Mouse (Mus musculus): ENCODE results near the gene Actg2. TPM values are rescaled to one million over a fixed set of nuclear protein-coding genes. Genes with fewer than 3 reads are reported as not detected.

The Actg2 gene
- polyA plus RNA-seq, 2 experiments = 2.3 to 2.4 TPM

GRCm38 (mm10) chr6:83483776-83484175, 52.3 kb downstream of the Actg2 start:
- Histone ChIP-seq H3K4me1 (replicated peaks; ENCODE audit: control insufficient read depth in 2 of 2, insufficient read depth in 2 of 2, low read length in 1 of 2) (peaks cover 0 to 9% of the 10 kb centered on the region in 2 experiments; a peak in 2 of 4 replicates), H3K27ac (no peak overlapping the region), H3K36me3 (replicated peaks; ENCODE audit: control insufficient read depth, insufficient read depth, low read depth) (peaks cover 2% of the 10 kb centered on the region; the same call in 1 of the 2 replicates), H3K4me2 (ENCODE audit: low read depth) (no peak overlapping the region), H3K27me3 (ENCODE audit: control insufficient read depth, insufficient read depth, low read length) (no peaks in the 10 kb centered on the region), H3K4me3 (ENCODE audit: insufficient read depth in 1 of 2, low read depth in 2 of 2, low read length in 2 of 2) (no peak overlapping the region), H3K9ac (replicated peaks) (no peak overlapping the region), H3K9me3 (ENCODE audit: control insufficient read depth, low read length) (no peaks in the 10 kb centered on the region)
- 81% methylated on average over 7 of the region's 7 CpGs for WGBS (ENCODE audit: insufficient replicate concordance)
- DNase-seq (ENCODE audit: low read depth in 3 of 3, low spot score in 3 of 3) (no peak), ATAC-seq (ENCODE audit: insufficient read depth) (no peak)
- TF ChIP-seq EP300 (IDR thresholded peaks at IDR 0.05; ENCODE audit: low read depth) (no peak), CTCF (IDR thresholded peaks at IDR 0.05; ENCODE audit: low read depth) (no peak)

- TF ChIP-seq EP300 (IDR thresholded peaks at IDR 0.05; ENCODE audit: low read depth) = no peak
- TF ChIP-seq CTCF (IDR thresholded peaks at IDR 0.05; ENCODE audit: low read depth) = no peak
- Histone ChIP-seq H3K9ac (replicated peaks) (no peak overlapping the region), H3K4me2 (ENCODE audit: low read depth) (no peak overlapping the region), H3K4me1 (replicated peaks; ENCODE audit: control insufficient read depth in 2 of 2, insufficient read depth in 2 of 2, low read length in 1 of 2) (peaks cover 0 to 9% of the 10 kb centered on the region in 2 experiments; a peak in 2 of 4 replicates), H3K4me3 (ENCODE audit: insufficient read depth in 1 of 2, low read depth in 2 of 2, low read length in 2 of 2) (no peak overlapping the region), H3K27me3 (ENCODE audit: control insufficient read depth, insufficient read depth, low read length) (no peaks in the 10 kb centered on the region), H3K9me3 (ENCODE audit: control insufficient read depth, low read length) (no peaks in the 10 kb centered on the region), H3K36me3 (replicated peaks; ENCODE audit: control insufficient read depth, insufficient read depth, low read depth) (no peaks in the 10 kb centered on the region; the same call in 1 of the 2 replicates), H3K27ac (no peak overlapping the region)
- 34% methylated on average over 10 of the region's 10 CpGs for WGBS (ENCODE audit: insufficient replicate concordance)
- no peak for ATAC-seq (ENCODE audit: insufficient read depth)
- no peak for DNase-seq (ENCODE audit: low read depth in 3 of 3, low spot score in 3 of 3)
These were observed 53.5 kb downstream of the Actg2 start for GRCm38 (mm10) chr6:83482418-83483085.

GRCm38 (mm10) chr6:83480019-83480655, 55.9 kb downstream of the Actg2 start:
- Histone ChIP-seq H3K4me1 (replicated peaks; ENCODE audit: control insufficient read depth in 2 of 2, insufficient read depth in 2 of 2, low read length in 1 of 2) (peaks cover 0 to 9% of the 10 kb centered on the region in 2 experiments; a peak in 2 of 4 replicates), H3K27ac (no peak overlapping the region), H3K9me3 (ENCODE audit: control insufficient read depth, low read length) (no peaks in the 10 kb centered on the region), H3K27me3 (ENCODE audit: control insufficient read depth, insufficient read depth, low read length) (no peaks in the 10 kb centered on the region), H3K36me3 (replicated peaks; ENCODE audit: control insufficient read depth, insufficient read depth, low read depth) (no peaks in the 10 kb centered on the region; the same call in 1 of the 2 replicates), H3K9ac (replicated peaks) (no peak overlapping the region), H3K4me3 (ENCODE audit: insufficient read depth in 1 of 2, low read depth in 2 of 2, low read length in 2 of 2) (no peak overlapping the region), H3K4me2 (ENCODE audit: low read depth) (no peak overlapping the region)
- DNase-seq (ENCODE audit: low read depth in 3 of 3, low spot score in 3 of 3) (no peak), ATAC-seq (ENCODE audit: insufficient read depth) (no peak)
- no peak for TF ChIP-seq CTCF (IDR thresholded peaks at IDR 0.05; ENCODE audit: low read depth)
- no peak for TF ChIP-seq EP300 (IDR thresholded peaks at IDR 0.05; ENCODE audit: low read depth)
- 66% methylated on average over 6 of the region's 6 CpGs for WGBS (ENCODE audit: insufficient replicate concordance)

GRCm38 (mm10) chr6:83479193-83479592, 56.9 kb downstream of the Actg2 start:
- Histone ChIP-seq H3K9me3 (ENCODE audit: control insufficient read depth, low read length) (no peaks in the 10 kb centered on the region), H3K9ac (replicated peaks) (no peak overlapping the region), H3K4me3 (ENCODE audit: insufficient read depth in 1 of 2, low read depth in 2 of 2, low read length in 2 of 2) (no peak overlapping the region), H3K36me3 (replicated peaks; ENCODE audit: control insufficient read depth, insufficient read depth, low read depth) (no peaks in the 10 kb centered on the region; the same call in 1 of the 2 replicates), H3K27me3 (ENCODE audit: control insufficient read depth, insufficient read depth, low read length) (no peaks in the 10 kb centered on the region), H3K27ac (no peak overlapping the region), H3K4me2 (ENCODE audit: low read depth) (no peak overlapping the region), H3K4me1 (replicated peaks; ENCODE audit: control insufficient read depth in 2 of 2, insufficient read depth in 2 of 2, low read length in 1 of 2) (peaks cover 0 to 9% of the 10 kb centered on the region in 2 experiments; a peak in 2 of 4 replicates)
- TF ChIP-seq EP300 (IDR thresholded peaks at IDR 0.05; ENCODE audit: low read depth) (no peak), CTCF (IDR thresholded peaks at IDR 0.05; ENCODE audit: low read depth) (no peak)
- DNase-seq (ENCODE audit: low read depth in 3 of 3, low spot score in 3 of 3) = no peak
- WGBS (ENCODE audit: insufficient replicate concordance) = 49% methylated on average over 2 of the region's 2 CpGs
- ATAC-seq (ENCODE audit: insufficient read depth) = no peak

- Histone ChIP-seq H3K9ac (replicated peaks) (no peak overlapping the region), H3K9me3 (ENCODE audit: control insufficient read depth, low read length) (no peaks in the 10 kb centered on the region), H3K4me3 (ENCODE audit: insufficient read depth in 1 of 2, low read depth in 2 of 2, low read length in 2 of 2) (no peak overlapping the region), H3K4me1 (replicated peaks; ENCODE audit: control insufficient read depth in 2 of 2, insufficient read depth in 2 of 2, low read length in 1 of 2) (peaks cover 0 to 9% of the 10 kb centered on the region in 2 experiments; a peak in 2 of 4 replicates), H3K27me3 (ENCODE audit: control insufficient read depth, insufficient read depth, low read length) (no peaks in the 10 kb centered on the region), H3K36me3 (replicated peaks; ENCODE audit: control insufficient read depth, insufficient read depth, low read depth) (no peaks in the 10 kb centered on the region; the same call in 1 of the 2 replicates), H3K4me2 (ENCODE audit: low read depth) (no peak overlapping the region), H3K27ac (no peak overlapping the region)
- DNase-seq (ENCODE audit: low read depth in 3 of 3, low spot score in 3 of 3) (no peak), ATAC-seq (ENCODE audit: insufficient read depth) (no peak)
- TF ChIP-seq CTCF (IDR thresholded peaks at IDR 0.05; ENCODE audit: low read depth) (no peak), EP300 (IDR thresholded peaks at IDR 0.05; ENCODE audit: low read depth) (no peak)
- WGBS (ENCODE audit: insufficient replicate concordance) = 81% methylated on average over 7 of the region's 7 CpGs
These were observed 57.4 kb downstream of the Actg2 start for GRCm38 (mm10) chr6:83478628-83479027.

Measured in liver, embryonic 14.5 days (tissue).